Mouse (Mus musculus): ENCODE measurements around the gene Draxin. TPM values are rescaled to one million over a fixed set of nuclear protein-coding genes. Genes with fewer than 3 reads are reported as not detected.
A peak's percentile ranks its signal among the peaks of the same experiment; 100 is the strongest.
"Not testable (repeated sequence)": the region's sequence is repeated elsewhere in the genome, so short reads cannot be mapped to it uniquely, and the experiment has no call there.

Draxin gene
- polyA plus RNA-seq, 1 experiment from 2014 or later: 0.29 TPM

- no peak overlapping the region for H3K4me3 ChIP-seq (ENCODE audit: low read length)
- ATAC-seq (ENCODE audit: low FRiP score, low TSS enrichment): no peak
- no peaks in the 10 kb centered on the region for H3K4me1 ChIP-seq (ENCODE audit: insufficient read depth, low read length)
- no peak overlapping the region for H3K27ac ChIP-seq (ENCODE audit: low read length)
- no peak overlapping the region for H3K4me2 ChIP-seq (replicated peaks; ENCODE audit: low read depth, low read length)
- H3K36me3 ChIP-seq (ENCODE audit: insufficient read depth, low read length): peaks cover 55% of the 10 kb centered on the region
- H3K9me3 ChIP-seq (ENCODE audit: low read length): no peaks in the 10 kb centered on the region
- WGBS: 59% methylated on average over 4 of the region's 4 CpGs
- H3K9ac ChIP-seq (replicated peaks; ENCODE audit: low read length): no peak overlapping the region
- no peaks in the 10 kb centered on the region for H3K27me3 ChIP-seq (ENCODE audit: insufficient read depth, low read length)
These were observed 73.7 kb downstream of the Draxin start for GRCm38 (mm10) chr4:148056801-148057200.

- peaks cover 61% of the 10 kb centered on the region for H3K36me3 ChIP-seq (ENCODE audit: insufficient read depth, low read length)
- no peaks in the 10 kb centered on the region for H3K4me1 ChIP-seq (ENCODE audit: insufficient read depth, low read length)
- H3K27ac ChIP-seq (ENCODE audit: low read length): 0 out of 2 replicates have a peak overlapping the region, but pooled peaks have one; percentile 20
- H3K27me3 ChIP-seq (ENCODE audit: insufficient read depth, low read length): no peaks in the 10 kb centered on the region
- 76% methylated on average over 7 of the region's 7 CpGs for WGBS
- no peak overlapping the region for H3K4me3 ChIP-seq (ENCODE audit: low read length)
- H3K4me2 ChIP-seq (replicated peaks; ENCODE audit: low read depth, low read length): no peak overlapping the region
- H3K9me3 ChIP-seq (ENCODE audit: low read length): no peaks in the 10 kb centered on the region
- ATAC-seq (ENCODE audit: low FRiP score, low TSS enrichment): no peak
- H3K9ac ChIP-seq (replicated peaks; ENCODE audit: low read length): no peak overlapping the region
These were observed 74.3 kb downstream of the Draxin start for GRCm38 (mm10) chr4:148056246-148056645.

GRCm38 (mm10) chr4:148054961-148055695 lies 75.4 kb downstream of the Draxin start:
- WGBS: 83% methylated on average over 21 of the region's 21 CpGs

GRCm38 (mm10) chr4:148053417-148053920 lies 77.0 kb downstream of the Draxin start:
- Histone ChIP-seq H3K9ac (replicated peaks; ENCODE audit: low read length) (no peak overlapping the region), H3K4me3 (ENCODE audit: low read length) (no peak overlapping the region), H3K27ac (ENCODE audit: low read length) (no peak overlapping the region), H3K4me2 (replicated peaks; ENCODE audit: low read depth, low read length) (no peak overlapping the region), H3K27me3 (ENCODE audit: insufficient read depth, low read length) (no peaks in the 10 kb centered on the region), H3K9me3 (ENCODE audit: low read length) (no peaks in the 10 kb centered on the region), H3K36me3 (ENCODE audit: insufficient read depth, low read length) (peaks cover 76% of the 10 kb centered on the region), H3K4me1 (ENCODE audit: insufficient read depth, low read length) (no peaks in the 10 kb centered on the region)
- ATAC-seq (ENCODE audit: low FRiP score, low TSS enrichment): no peak
- WGBS: 93% methylated on average over 12 of the region's 12 CpGs

More at GRCm38 (mm10) chr4:148054961-148055695, 75.4 kb downstream of the Draxin start:
- no peaks in the 10 kb centered on the region for H3K27me3 ChIP-seq (ENCODE audit: insufficient read depth, low read length)
- H3K4me1 ChIP-seq (ENCODE audit: insufficient read depth, low read length): no peaks in the 10 kb centered on the region
- no peak overlapping the region for H3K4me3 ChIP-seq (ENCODE audit: low read length)
- peaks cover 68% of the 10 kb centered on the region for H3K36me3 ChIP-seq (ENCODE audit: insufficient read depth, low read length)
- no peak overlapping the region for H3K9ac ChIP-seq (replicated peaks; ENCODE audit: low read length)
- H3K27ac ChIP-seq (ENCODE audit: low read length): no peak overlapping the region
- ATAC-seq (ENCODE audit: low FRiP score, low TSS enrichment): no peak
- H3K9me3 ChIP-seq (ENCODE audit: low read length): no peaks in the 10 kb centered on the region
- H3K4me2 ChIP-seq (replicated peaks; ENCODE audit: low read depth, low read length): no peak overlapping the region

DNA sequence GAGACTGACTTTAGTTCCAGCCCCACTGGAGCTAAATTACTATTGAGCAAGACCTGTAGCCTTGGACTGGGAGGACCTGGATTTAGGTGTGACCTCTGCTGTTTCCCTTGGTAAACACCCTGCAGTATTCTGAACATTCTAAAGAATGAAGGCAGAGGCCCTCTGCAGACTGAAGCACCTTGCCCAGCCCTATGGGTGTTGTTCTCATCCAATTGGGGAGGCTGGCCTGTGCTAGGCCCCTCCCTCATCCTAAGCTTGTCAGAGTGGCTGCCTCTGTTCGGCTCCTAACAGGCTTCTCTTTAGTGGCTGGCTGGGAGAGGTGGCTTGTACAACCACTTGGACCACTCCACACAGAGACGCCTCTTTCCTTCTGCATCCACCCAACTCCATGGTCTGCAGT lies 77.5 kb downstream of the Draxin start:
- WGBS: 72% methylated on average over 2 of the region's 2 CpGs
- H3K27ac ChIP-seq (ENCODE audit: low read length): no peak overlapping the region
- no peaks in the 10 kb centered on the region for H3K27me3 ChIP-seq (ENCODE audit: insufficient read depth, low read length)
- ATAC-seq (ENCODE audit: low FRiP score, low TSS enrichment): no peak
- no peaks in the 10 kb centered on the region for H3K4me1 ChIP-seq (ENCODE audit: insufficient read depth, low read length)
- no peak overlapping the region for H3K4me3 ChIP-seq (ENCODE audit: low read length)
- H3K9ac ChIP-seq (replicated peaks; ENCODE audit: low read length): no peak overlapping the region
- no peaks in the 10 kb centered on the region for H3K9me3 ChIP-seq (ENCODE audit: low read length)
- no peak overlapping the region for H3K4me2 ChIP-seq (replicated peaks; ENCODE audit: low read depth, low read length)
- peaks cover 81% of the 10 kb centered on the region for H3K36me3 ChIP-seq (ENCODE audit: insufficient read depth, low read length)

DNA sequence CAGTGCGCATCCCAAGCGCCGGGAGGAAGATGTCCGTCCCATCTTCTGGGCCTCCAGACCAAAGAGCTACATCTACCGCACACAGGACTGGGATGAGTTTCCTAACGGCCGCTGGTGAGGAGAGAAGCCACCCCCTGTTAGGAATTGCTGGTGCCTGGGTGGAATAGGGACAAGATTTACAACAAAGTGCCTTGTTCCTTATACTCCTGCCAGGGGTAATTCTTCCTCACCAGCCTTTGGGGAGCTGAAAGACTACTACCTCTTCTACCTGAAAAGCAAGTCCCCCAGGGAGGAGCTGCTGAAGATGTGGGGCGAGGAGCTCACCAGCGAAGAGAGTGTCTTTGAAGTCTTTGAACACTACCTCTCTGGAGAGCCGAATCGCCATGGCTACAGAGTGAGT lies 78.6 kb downstream of the Draxin start:
- H3K4me2 ChIP-seq (replicated peaks; ENCODE audit: low read depth, low read length): no peak overlapping the region
- no peak for ATAC-seq (ENCODE audit: low FRiP score, low TSS enrichment)
- H3K27ac ChIP-seq (ENCODE audit: low read length): no peak overlapping the region
- no peak overlapping the region for H3K9ac ChIP-seq (replicated peaks; ENCODE audit: low read length)
- H3K4me3 ChIP-seq (ENCODE audit: low read length): no peak overlapping the region
- H3K4me1 ChIP-seq (ENCODE audit: insufficient read depth, low read length): no peaks in the 10 kb centered on the region
- H3K36me3 ChIP-seq (ENCODE audit: insufficient read depth, low read length): peaks cover 81% of the 10 kb centered on the region
- 90% methylated on average over 11 of the region's 11 CpGs for WGBS
- no peaks in the 10 kb centered on the region for H3K27me3 ChIP-seq (ENCODE audit: insufficient read depth, low read length)
- no peaks in the 10 kb centered on the region for H3K9me3 ChIP-seq (ENCODE audit: low read length)

DNA sequence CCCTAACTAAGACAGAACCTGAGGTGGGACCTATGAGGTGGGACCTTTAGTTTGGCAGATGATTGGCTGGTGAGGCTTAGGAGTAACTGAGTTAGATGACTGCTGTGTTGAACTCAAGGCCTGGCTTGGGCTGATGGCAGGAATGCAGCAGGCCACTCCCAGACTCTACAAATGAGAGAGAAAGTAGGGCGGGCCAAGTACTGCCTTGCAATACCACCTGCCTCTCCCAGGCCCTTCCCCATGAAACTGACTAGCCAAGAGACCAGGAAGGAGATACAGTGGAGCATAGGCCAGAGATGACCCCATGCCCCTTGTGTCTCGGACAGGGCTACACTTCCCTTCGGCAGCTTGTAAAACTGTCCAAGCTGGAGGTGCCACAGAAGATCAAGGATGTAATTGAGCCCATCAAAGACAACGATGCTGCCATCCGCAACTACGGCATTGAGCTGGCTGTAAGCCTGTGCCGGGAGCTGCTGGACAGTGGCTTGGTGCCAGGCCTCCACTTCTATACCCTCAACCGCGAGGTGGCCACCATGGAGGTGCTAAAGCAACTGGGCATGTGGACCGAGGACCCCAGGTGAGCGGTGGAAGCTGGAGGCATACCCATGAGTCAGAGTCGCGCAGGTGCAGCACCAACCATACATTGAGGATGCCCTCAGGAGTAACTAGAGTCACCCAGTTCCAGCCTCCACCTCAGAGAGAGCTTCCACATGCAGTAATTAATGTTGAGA lies 79.3 kb downstream of the Draxin start:
- Histone ChIP-seq H3K4me3 (ENCODE audit: low read length) (no peak overlapping the region), H3K9me3 (ENCODE audit: low read length) (no peaks in the 10 kb centered on the region), H3K4me1 (ENCODE audit: insufficient read depth, low read length) (0 out of 2 replicates have a peak, but pooled peaks cover 5% of the 10 kb centered on the region), H3K4me2 (replicated peaks; ENCODE audit: low read depth, low read length) (no peak overlapping the region), H3K9ac (replicated peaks; ENCODE audit: low read length) (no peak overlapping the region), H3K27ac (ENCODE audit: low read length) (no peak overlapping the region), H3K27me3 (ENCODE audit: insufficient read depth, low read length) (no peaks in the 10 kb centered on the region), H3K36me3 (ENCODE audit: insufficient read depth, low read length) (peaks cover 74% of the 10 kb centered on the region)
- 79% methylated on average over 13 of the region's 13 CpGs for WGBS
- ATAC-seq (ENCODE audit: low FRiP score, low TSS enrichment): no peak

GRCm38 (mm10) chr4:148050396-148050914 lies 80.0 kb downstream of the Draxin start:
- not testable (repeated sequence) for H3K4me3 ChIP-seq (ENCODE audit: low read length); H3K9me3 ChIP-seq (ENCODE audit: low read length); H3K27ac ChIP-seq (ENCODE audit: low read length); H3K9ac ChIP-seq (replicated peaks; ENCODE audit: low read length); H3K4me2 ChIP-seq (replicated peaks; ENCODE audit: low read depth, low read length); H3K4me1 ChIP-seq (ENCODE audit: insufficient read depth, low read length); ATAC-seq (ENCODE audit: low FRiP score, low TSS enrichment); H3K27me3 ChIP-seq (ENCODE audit: insufficient read depth, low read length)
- WGBS: 93% methylated on average over 3 of the region's 3 CpGs
- H3K36me3 ChIP-seq (ENCODE audit: insufficient read depth, low read length): peaks cover 67% of the 10 kb centered on the region
